Mouse (Mus musculus) ES-Bruce4 (cell line): ENCODE measurements around the gene Rps3. TPM values are rescaled to one million over a fixed set of nuclear protein-coding genes. Genes with fewer than 3 reads are reported as not detected.
"Not testable (repeated sequence)": the region's sequence is repeated elsewhere in the genome, so short reads cannot be mapped to it uniquely, and the experiment has no call there.

ENCODE experiments used
- H3K27ac ChIP-seq: 2 replicates; pipeline ENCODE4 v1.5.1; 2012; ENCODE audit warnings: low read length, inconsistent platforms; ENCODE audit not compliant: insufficient read depth
- H3K27me3 ChIP-seq: 2 replicates; pipeline ENCODE4 v1.6.1; 2012; ENCODE audit warnings: mild to moderate bottlenecking, low read length, inconsistent platforms; ENCODE audit not compliant: control insufficient read depth, poor library complexity, insufficient read depth, severe bottlenecking
- H3K36me3 ChIP-seq: 2 replicates; pipeline ENCODE4 v1.6.1; 2012; ENCODE audit warnings: inconsistent platforms, mild to moderate bottlenecking, low read length, moderate library complexity; ENCODE audit not compliant: control insufficient read depth, poor library complexity, insufficient read depth, severe bottlenecking
- H3K4me1 ChIP-seq: one replicate; pipeline ENCODE4 v1.8.1; 2011; ENCODE audit warnings: low read length; ENCODE audit not compliant: control insufficient read depth, insufficient read depth
- H3K4me3 ChIP-seq: 2 replicates; pipeline ENCODE4 v1.5.1; 2011; ENCODE audit warnings: low read depth, mild to moderate bottlenecking, low read length
- H3K9ac ChIP-seq: 2 replicates; pipeline ENCODE4 v1.6.1; 2012; ENCODE audit warnings: low read depth, mild to moderate bottlenecking, inconsistent platforms; ENCODE audit not compliant: poor library complexity, severe bottlenecking
- H3K9me3 ChIP-seq: replicated peaks from 2 replicates; pipeline ENCODE4 v1.6.1; 2012; ENCODE audit warnings: mild to moderate bottlenecking, low read length, inconsistent platforms; ENCODE audit not compliant: control insufficient read depth, poor library complexity, insufficient read depth, severe bottlenecking
- CTCF ChIP-seq: IDR thresholded peaks from one replicate; pipeline ENCODE4 v1.8.1; 2011; ENCODE audit warnings: low read depth, low read length
- EP300 ChIP-seq: IDR thresholded peaks from 2 replicates; pipeline ENCODE4 v1.6.1; 2011; ENCODE audit warnings: low read depth, low read length; ENCODE audit not compliant: insufficient read depth
- POLR2A ChIP-seq: IDR thresholded peaks from one replicate; pipeline ENCODE4 v1.8.1; 2011; ENCODE audit warnings: low read length; ENCODE audit not compliant: insufficient read depth
- polyA plus RNA-seq: library from polyadenylated mRNA; stranded (reverse); fragments of >200 nt; gene quantifications from 2 replicates; pipeline ENCODE4 v1.2.4, GENCODE M21; 2011; ENCODE audit warnings: low read depth; ENCODE audit not compliant: missing spikeins, insufficient read depth, insufficient read length

The Rps3 gene
- polyA plus RNA-seq, 1 experiment: 2,405 TPM

DNA sequence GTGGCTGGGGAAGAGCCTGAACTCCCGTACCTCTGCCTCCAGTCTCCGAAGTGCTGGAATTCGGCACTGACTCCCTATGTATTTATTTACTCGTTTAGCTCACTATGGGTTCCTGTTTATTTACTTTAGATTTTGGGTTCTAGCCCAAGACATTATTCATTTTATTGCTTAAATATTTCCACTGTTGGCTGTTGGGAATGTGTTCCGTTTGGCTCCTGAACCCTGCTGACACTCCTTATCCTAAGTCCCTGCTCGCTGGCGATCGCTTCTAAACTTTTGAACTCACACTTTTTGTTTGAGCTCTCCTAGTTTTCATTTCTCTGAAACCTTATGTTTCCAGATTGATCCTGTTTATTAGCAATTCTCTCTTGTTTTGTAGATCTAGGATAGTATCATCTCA lies 39.6 kb upstream of the Rps3 start:
- TF ChIP-seq CTCF (no peak), POLR2A (no peak), EP300 (no peak)
- Histone ChIP-seq H3K4me3 (no peak overlapping the region), H3K36me3 (no peaks in the 10 kb centered on the region), H3K9ac (no peak overlapping the region), H3K9me3 (no peaks in the 10 kb centered on the region), H3K27ac (no peak overlapping the region), H3K4me1 (peaks cover 1% of the 10 kb centered on the region), H3K27me3 (no peaks in the 10 kb centered on the region)

DNA sequence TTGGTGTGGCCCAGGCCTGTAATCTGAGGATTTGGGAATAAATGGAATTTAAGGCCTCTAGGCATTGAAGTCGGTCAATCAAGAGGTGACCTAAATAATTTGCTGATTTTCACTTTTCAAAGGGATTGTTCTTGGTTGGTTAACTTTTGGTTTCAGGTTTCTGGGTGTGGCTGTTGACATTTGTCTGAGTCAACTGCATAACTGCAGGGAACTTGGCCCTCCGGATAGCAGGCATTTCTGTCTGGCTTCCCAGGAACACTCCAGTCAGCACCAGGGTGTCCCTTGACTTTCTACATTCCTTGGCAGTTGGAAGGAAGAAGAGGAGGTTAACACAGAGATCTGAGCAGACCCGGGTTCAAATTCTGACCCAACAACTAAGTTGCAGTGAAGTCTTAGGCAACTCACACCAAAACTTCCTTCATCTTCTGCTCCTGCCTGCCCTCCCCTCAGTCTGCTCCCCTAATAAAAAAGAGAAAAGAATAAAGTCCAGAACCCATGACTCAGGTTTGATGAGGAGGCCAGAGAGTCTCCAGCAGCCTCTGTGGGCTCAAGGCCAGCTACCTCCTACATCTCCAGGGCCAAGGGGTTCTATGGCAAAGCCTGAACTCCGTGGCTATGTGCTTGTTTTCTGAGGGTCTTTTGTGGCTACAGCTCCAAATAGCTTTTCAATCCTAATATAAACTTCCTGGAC lies 35.6 kb upstream of the Rps3 start:
- H3K9me3 ChIP-seq: no peaks in the 10 kb centered on the region
- no peaks in the 10 kb centered on the region for H3K36me3 ChIP-seq
- TF ChIP-seq EP300 (peak; percentile 73; the same call in 1 of the 2 replicates), POLR2A (no peak)
- no peak overlapping the region for H3K9ac ChIP-seq
- H3K27me3 ChIP-seq: no peaks in the 10 kb centered on the region
- H3K4me3 ChIP-seq: no peak overlapping the region
- H3K27ac ChIP-seq: 0 out of 2 replicates have a peak overlapping the region, but pooled peaks have one; percentile 6
- peaks cover 4% of the 10 kb centered on the region for H3K4me1 ChIP-seq

GRCm38 (mm10) chr7:99516814-99517157 lies 33.2 kb upstream of the Rps3 start:
- no peaks in the 10 kb centered on the region for H3K9me3 ChIP-seq
- H3K4me1 ChIP-seq: peaks cover 4% of the 10 kb centered on the region
- no peak overlapping the region for H3K9ac ChIP-seq
- H3K27ac ChIP-seq: no peak overlapping the region
- H3K36me3 ChIP-seq: no peaks in the 10 kb centered on the region
- H3K4me3 ChIP-seq: no peak overlapping the region
- no peaks in the 10 kb centered on the region for H3K27me3 ChIP-seq
- TF ChIP-seq EP300: no peak
- TF ChIP-seq CTCF: no peak
- TF ChIP-seq POLR2A: no peak

DNA sequence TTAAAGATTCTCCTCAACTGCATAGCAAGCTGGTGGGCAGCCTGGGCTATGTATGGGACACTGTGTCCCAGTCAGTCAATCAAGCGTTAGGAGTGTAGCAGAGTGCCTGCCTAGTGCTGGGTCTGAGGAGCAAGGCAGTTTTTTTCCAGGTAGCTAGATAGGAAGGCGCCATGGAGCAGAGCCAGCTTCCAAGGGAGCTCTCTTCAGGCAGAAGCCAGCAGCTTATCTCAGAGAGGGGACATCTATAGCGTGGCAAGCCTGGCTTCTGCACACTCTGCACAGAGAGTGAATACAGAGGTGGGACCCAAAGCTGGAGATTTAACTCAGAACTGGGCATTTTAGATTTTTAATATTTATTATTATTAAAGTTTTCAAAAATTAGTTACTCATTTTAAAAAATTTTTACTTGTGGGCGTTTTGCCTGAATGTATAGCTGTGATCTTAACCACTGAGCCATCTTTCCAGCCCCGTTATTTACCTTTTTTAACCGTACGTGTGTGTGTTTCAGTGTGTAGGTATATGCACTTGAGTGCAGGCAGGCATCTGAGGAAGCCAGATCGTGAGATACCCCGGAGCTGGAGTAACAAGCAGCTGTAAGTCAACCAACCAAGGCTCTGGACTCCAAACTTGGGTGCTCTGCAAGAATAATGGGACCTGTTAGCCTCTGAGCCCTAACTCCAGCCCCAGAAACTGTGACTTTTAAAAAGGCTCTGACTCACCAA lies 32.7 kb upstream of the Rps3 start:
- Histone ChIP-seq H3K4me1 (peaks cover 4% of the 10 kb centered on the region), H3K9ac (no peak overlapping the region), H3K27ac (no peak overlapping the region), H3K36me3 (no peaks in the 10 kb centered on the region), H3K27me3 (no peaks in the 10 kb centered on the region), H3K9me3 (no peaks in the 10 kb centered on the region), H3K4me3 (no peak overlapping the region)
- TF ChIP-seq EP300: no peak
- TF ChIP-seq CTCF: no peak
- TF ChIP-seq POLR2A: no peak

DNA sequence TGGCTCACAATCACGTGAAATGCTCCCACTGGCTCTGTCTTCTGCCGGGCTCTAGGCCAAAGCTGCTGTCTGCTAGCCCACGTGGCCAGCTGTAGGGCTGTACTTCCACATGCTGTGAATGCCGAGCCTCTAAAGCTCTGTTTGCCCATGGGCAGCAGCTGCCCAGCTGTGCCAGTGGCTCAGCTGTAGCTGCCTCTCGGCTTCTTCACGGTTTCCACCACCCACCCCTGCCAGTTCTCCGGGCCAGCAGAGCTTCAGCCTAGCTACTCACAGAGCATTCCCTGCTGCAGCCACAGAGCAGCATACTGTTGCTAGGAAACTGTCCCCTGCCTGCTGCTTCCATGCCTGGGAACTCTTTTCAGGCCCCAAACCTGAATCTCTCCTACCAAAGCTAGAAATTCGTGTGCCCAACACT lies 26.6 kb upstream of the Rps3 start:
- Histone ChIP-seq H3K27me3 (no peaks in the 10 kb centered on the region), H3K36me3 (no peaks in the 10 kb centered on the region), H3K9me3 (no peaks in the 10 kb centered on the region), H3K4me3 (no peak overlapping the region), H3K4me1 (no peaks in the 10 kb centered on the region), H3K9ac (no peak overlapping the region), H3K27ac (no peak overlapping the region)
- TF ChIP-seq CTCF: no peak
- TF ChIP-seq EP300: no peak
- no peak for TF ChIP-seq POLR2A

- not testable (repeated sequence) for H3K4me3 ChIP-seq, H3K36me3 ChIP-seq, H3K27me3 ChIP-seq, H3K4me1 ChIP-seq, H3K27ac ChIP-seq, H3K9ac ChIP-seq, H3K9me3 ChIP-seq
Measured at GRCm38 (mm10) chr7:99508187-99508586, 24.6 kb upstream of the Rps3 start.
